Mouse (Mus musculus) left cerebral cortex, adult 2 months (tissue): ENCODE measurements at regions not wholly inside any gene's neighbourhood (a gene's known extent, or its start where the extent isn't known, plus 50 kb on each side); places are given as distances from the start of the nearest gene placed in this dataset.
A peak's percentile ranks its signal among the peaks of the same experiment; 100 is the strongest.

Source experiments
- DNase-seq, 2 experiments: peaks; one replicate each; pipeline ENCODE4 v3.0.0; 2021 to 2022; ENCODE audit warnings: low spot score in 2 of 2, mixed read lengths in 1 of 2; ENCODE audit errors: extremely low spot score in 1 of 2
- H3K27ac ChIP-seq: fragments of 200-600 bp; 2 replicates; pipeline ENCODE4 v1.8.1; 2022
- H3K4me3 ChIP-seq: fragments of 200-600 bp; 2 replicates; pipeline ENCODE4 v1.8.1; 2022
- CTCF ChIP-seq: fragments of 200-600 bp; IDR thresholded peaks from 2 replicates; pipeline ENCODE4 v1.8.1; 2022; ENCODE audit warnings: antibody characterized with exemption, mild to moderate bottlenecking, moderate library complexity
- intact Hi-C: fragments of 180-260 bp; cut with DNase I; formaldehyde crosslinking; loops from one replicate; pipeline ENCODE4 v1.15.1; 2025

GRCm38 (mm10) chr10:60985109-60985576 is 104.0 kb upstream of the Pcbd1 start:
- peak; percentile 39 for TF ChIP-seq CTCF
- Histone ChIP-seq H3K4me3 (no peak overlapping the region), H3K27ac (no peak overlapping the region)
- intact Hi-C loops, result no loop called here
- DNase-seq, result no peak

- no peak overlapping the region for H3K4me3 ChIP-seq
- no peak for DNase-seq
Measured at GRCm38 (mm10) chr10:60981770-60982169, 107.4 kb upstream of the Pcbd1 start.

GRCm38 (mm10) chr10:60973615-60974014 is 115.5 kb upstream of the Pcbd1 start:
- Histone ChIP-seq H3K27ac (no peak overlapping the region), H3K4me3 (no peak overlapping the region)
- intact Hi-C loops, result no loop called here
- no peak for DNase-seq
- TF ChIP-seq CTCF, result no peak

More at GRCm38 (mm10) chr10:60981770-60982169, 107.4 kb upstream of the Pcbd1 start:
- intact Hi-C loops, result no loop called here
- no peak for TF ChIP-seq CTCF
- no peak overlapping the region for H3K27ac ChIP-seq

- Histone ChIP-seq H3K27ac (no peak overlapping the region), H3K4me3 (no peak overlapping the region)
- no peak for TF ChIP-seq CTCF
- DNase-seq, result no peak
- intact Hi-C loops, result no loop called here
Measured at GRCm38 (mm10) chr10:60964843-60965242, 124.3 kb upstream of the Pcbd1 start.

GRCm38 (mm10) chr10:60957820-60958233 is 126.4 kb upstream of the Unc5b start:
- Histone ChIP-seq H3K27ac (no peak overlapping the region), H3K4me3 (no peak overlapping the region)
- intact Hi-C loops, result no loop called here
- peak in 1 of 2 experiments; percentile 22 for DNase-seq
- no peak for TF ChIP-seq CTCF

- H3K27ac ChIP-seq, result no peak overlapping the region
- TF ChIP-seq CTCF, result no peak
- intact Hi-C loops, result no loop called here
- no peak overlapping the region for H3K4me3 ChIP-seq
- DNase-seq, result no peak
Measured at GRCm38 (mm10) chr10:60955467-60955866, 124.1 kb upstream of the Unc5b start.

GRCm38 (mm10) chr10:60952495-60952894 is 121.1 kb upstream of the Unc5b start:
- H3K27ac ChIP-seq, result no peak overlapping the region
- DNase-seq, result no peak
- intact Hi-C loops, result no loop called here
- no peak for TF ChIP-seq CTCF
- H3K4me3 ChIP-seq, result no peak overlapping the region

- intact Hi-C loops, result no loop called here
- Histone ChIP-seq H3K27ac (no peak overlapping the region), H3K4me3 (no peak overlapping the region)
- DNase-seq, result no peak
- TF ChIP-seq CTCF, result no peak
Measured at GRCm38 (mm10) chr10:60948983-60949677, 117.7 kb upstream of the Unc5b start.

GRCm38 (mm10) chr10:60943074-60943473 is 111.7 kb upstream of the Unc5b start:
- TF ChIP-seq CTCF, result no peak
- intact Hi-C loops, result no loop called here
- Histone ChIP-seq H3K27ac (no peak overlapping the region), H3K4me3 (no peak overlapping the region)
- DNase-seq, result no peak

- no peak for TF ChIP-seq CTCF
- intact Hi-C loops, result loop anchor here (5.0 kb wide), 1 partner anchor 106 kb away; the partner anchor contains the start of gene Unc5b
- Histone ChIP-seq H3K4me3 (no peak overlapping the region), H3K27ac (no peak overlapping the region)
- no peak for DNase-seq
Measured at GRCm38 (mm10) chr10:60938749-60939148, 107.4 kb upstream of the Unc5b start.

GRCm38 (mm10) chr10:60937517-60937866 is 106.1 kb upstream of the Unc5b start:
- no peak overlapping the region for H3K4me3 ChIP-seq
- no peak for DNase-seq
- no peak for TF ChIP-seq CTCF
- H3K27ac ChIP-seq, result no peak overlapping the region
- intact Hi-C loops, result loop anchor here (5.0 kb wide), 1 partner anchor 105 kb away; the partner anchor contains the start of gene Unc5b

GRCm38 (mm10) chr10:60936659-60937516 is 105.5 kb upstream of the Unc5b start:
- no peak for TF ChIP-seq CTCF
- intact Hi-C loops, result loop anchor here (5.0 kb wide), 1 partner anchor 105 kb away; the partner anchor contains the start of gene Unc5b
- no peak overlapping the region for H3K4me3 ChIP-seq
- DNase-seq, result no peak
- no peak overlapping the region for H3K27ac ChIP-seq
